Mouse (Mus musculus) spleen, adult 2 months (tissue): Measurements from ENCODE around the gene Vmn1r210. TPM values are rescaled to one million over a fixed set of nuclear protein-coding genes. Genes with fewer than 3 reads are reported as not detected.
"Not testable (repeated sequence)": the region's sequence is repeated elsewhere in the genome, so short reads cannot be mapped to it uniquely, and the experiment has no call there.

Experiments used
- DNase-seq, 2 experiments: peaks; one replicate each; pipeline versions ENCODE4 v3.0.0 to v3.0.0-alpha.2; 2012 to 2021; ENCODE audit warnings: low spot score in 2 of 2, low read depth in 1 of 2
- H3K27ac ChIP-seq: fragments of 200-500 bp; 2 replicates; pipeline ENCODE4 v1.5.1; 2012; ENCODE audit warnings: low read length, inconsistent platforms; ENCODE audit not compliant: insufficient read depth
- H3K27me3 ChIP-seq: fragments of 200-500 bp; 2 replicates; pipeline ENCODE4 v1.6.1; 2012; ENCODE audit warnings: mild to moderate bottlenecking, moderate library complexity, low read length, inconsistent platforms; ENCODE audit not compliant: control insufficient read depth, insufficient read depth
- H3K36me3 ChIP-seq: fragments of 200-500 bp; 2 replicates; pipeline ENCODE4 v1.6.1; 2012; ENCODE audit warnings: mild to moderate bottlenecking, low read length, inconsistent platforms; ENCODE audit not compliant: control insufficient read depth, insufficient read depth
- H3K4me1 ChIP-seq: fragments of 200-500 bp; 2 replicates; pipeline ENCODE4 v1.6.1; 2011; ENCODE audit warnings: inconsistent platforms; ENCODE audit not compliant: control insufficient read depth, insufficient read depth, insufficient read length
- H3K4me3 ChIP-seq: fragments of 200-500 bp; 2 replicates; pipeline ENCODE4 v1.5.1; 2011; ENCODE audit warnings: mild to moderate bottlenecking, inconsistent platforms; ENCODE audit not compliant: insufficient read depth, insufficient read length; ENCODE audit errors: extremely low read depth
- CTCF ChIP-seq: fragments of 200-500 bp; IDR thresholded peaks from 2 replicates; pipeline ENCODE4 v1.5.1; 2011; ENCODE audit warnings: mild to moderate bottlenecking, inconsistent platforms; ENCODE audit not compliant: insufficient read depth, insufficient read length, insufficient replicate concordance; ENCODE audit errors: extremely low read depth
- POLR2A ChIP-seq: fragments of 200-500 bp; IDR thresholded peaks from 2 replicates; pipeline ENCODE4 v1.6.1; 2011; ENCODE audit warnings: low read depth, low read length, inconsistent platforms
- WGBS: fragments of 180-500 bp; shearing (Covaris S2); methylation state at CpG from one replicate; pipeline ENCODE4 v1.1.7; 2018; 5-methylcytosine and 5-hydroxymethylcytosine counted together
- polyA plus RNA-seq: library from polyadenylated mRNA; depleted of rRNA; stranded (reverse); fragments of >200 nt; gene quantifications from 2 replicates; pipeline ENCODE4 v1.2.3, GENCODE M21; 2012; rRNA removed

Gene Vmn1r210
- polyA plus RNA-seq, result not detected in 2 replicates

- no peak within 1 kb of the TSS for H3K27ac ChIP-seq
- WGBS, result 26% methylated on average over 4 of the region's 4 CpGs
- H3K27me3 ChIP-seq, result no peaks in the 10 kb centered on the region
- H3K36me3 ChIP-seq, result no peaks in the 10 kb centered on the region
- H3K4me1 ChIP-seq, result no peaks in the 10 kb centered on the region; the same call in 1 of the 2 replicates
- no peak for DNase-seq
- no peak within 1 kb of the TSS for H3K4me3 ChIP-seq
- TF ChIP-seq POLR2A (no peak), CTCF (no peak)
Observed at GRCm38 (mm10) chr13:22831248-22831647, at the start of gene Vmn1r210. Gene Vmn1r210, minus strand, starts transcription at chr13:22831348.

GRCm38 (mm10) chr13:22879257-22879656 lies 48.1 kb upstream of the Vmn1r210 start:
- TF ChIP-seq CTCF (no peak), POLR2A (no peak)
- Histone ChIP-seq H3K4me1 (no peaks in the 10 kb centered on the region), H3K27ac (no peak overlapping the region), H3K4me3 (no peak overlapping the region), H3K27me3 (no peaks in the 10 kb centered on the region), H3K36me3 (no peaks in the 10 kb centered on the region)
- DNase-seq, result no peak
- 88% methylated on average over 1 of the region's 1 CpGs for WGBS

- TF ChIP-seq POLR2A (no peak), CTCF (no peak)
- Histone ChIP-seq H3K36me3 (no peaks in the 10 kb centered on the region), H3K27me3 (no peaks in the 10 kb centered on the region), H3K4me3 (no peak within 1 kb of the TSS), H3K4me1 (no peaks in the 10 kb centered on the region), H3K27ac (no peak within 1 kb of the TSS)
- WGBS, result 80% methylated on average over 1 of the region's 1 CpGs
- no peak for DNase-seq
Observed at GRCm38 (mm10) chr13:22857461-22857860, 26.3 kb upstream of the Vmn1r210 start, which contains the start of gene Vmn1r211. Gene Vmn1r211, minus strand, starts transcription at chr13:22857561.

- DNase-seq, result no peak
- Histone ChIP-seq H3K4me3 (no peak overlapping the region), H3K4me1 (no peaks in the 10 kb centered on the region), H3K27ac (no peak overlapping the region), H3K27me3 (no peaks in the 10 kb centered on the region), H3K36me3 (no peaks in the 10 kb centered on the region)
- TF ChIP-seq POLR2A, result no peak
- TF ChIP-seq CTCF, result no peak
- 74% methylated on average over 4 of the region's 4 CpGs for WGBS
Observed at GRCm38 (mm10) chr13:22854760-22855159, 23.6 kb upstream of the Vmn1r210 start.

- Histone ChIP-seq H3K4me3 (no peak overlapping the region), H3K36me3 (no peaks in the 10 kb centered on the region), H3K27ac (no peak overlapping the region), H3K4me1 (no peaks in the 10 kb centered on the region), H3K27me3 (no peaks in the 10 kb centered on the region)
- DNase-seq, result no peak
- TF ChIP-seq POLR2A (no peak), CTCF (no peak)
- 49% methylated on average over 1 of the region's 1 CpGs for whole genome bisulfite sequencing
Observed at GRCm38 (mm10) chr13:22846798-22847197, 15.7 kb upstream of the Vmn1r210 start.

- H3K27me3 ChIP-seq, DNase-seq, H3K36me3 ChIP-seq, H3K4me1 ChIP-seq, H3K27ac ChIP-seq, H3K4me3 ChIP-seq: not testable (repeated sequence)
- 80% methylated on average over 3 of the region's 3 CpGs for WGBS
Observed at GRCm38 (mm10) chr13:22844304-22844703, 13.2 kb upstream of the Vmn1r210 start.

GRCm38 (mm10) chr13:22829395-22829794 lies 1.8 kb downstream of the Vmn1r210 start:
- H3K27me3 ChIP-seq, H3K4me3 ChIP-seq, DNase-seq, H3K27ac ChIP-seq, H3K4me1 ChIP-seq, H3K36me3 ChIP-seq: not testable (repeated sequence)
- 33% methylated on average over 7 of the region's 7 CpGs for WGBS

- not testable (repeated sequence) for DNase-seq, H3K4me3 ChIP-seq
- WGBS, result 96% methylated on average over 1 of the region's 1 CpGs
Observed at GRCm38 (mm10) chr13:22821601-22822000, 9.5 kb downstream of the Vmn1r210 start.

GRCm38 (mm10) chr13:22809582-22809981 lies 21.6 kb downstream of the Vmn1r210 start, which contains the start of gene Vmn1r209:
Gene Vmn1r209, minus strand, starts transcription at chr13:22809682.
- H3K4me3 ChIP-seq, H3K4me1 ChIP-seq, H3K27me3 ChIP-seq, DNase-seq, H3K27ac ChIP-seq, H3K36me3 ChIP-seq: not testable (repeated sequence)

More at GRCm38 (mm10) chr13:22821601-22822000, 9.5 kb downstream of the Vmn1r210 start:
- H3K27ac ChIP-seq, H3K27me3 ChIP-seq, H3K4me1 ChIP-seq, H3K36me3 ChIP-seq: not testable (repeated sequence)

GRCm38 (mm10) chr13:22788096-22788495 lies 43.1 kb downstream of the Vmn1r210 start:
- 74% methylated on average over 3 of the region's 3 CpGs for WGBS
- not testable (repeated sequence) for H3K4me1 ChIP-seq, H3K27ac ChIP-seq, H3K27me3 ChIP-seq, H3K4me3 ChIP-seq, DNase-seq, H3K36me3 ChIP-seq
